Mouse (Mus musculus) G1E-ER4 (cell line): Measurements from ENCODE around the gene Rhoj. TPM values are rescaled to one million over a fixed set of nuclear protein-coding genes. Genes with fewer than 3 reads are reported as not detected.

ENCODE experiments used
- GATA1 ChIP-seq: IDR thresholded peaks from one replicate; pipeline ENCODE4 v1.8.0; 2012; ENCODE audit warnings: low read length, inconsistent platforms
- polyA plus RNA-seq: library from polyadenylated mRNA; stranded (reverse); fragments of >175 nt; gene quantifications from 2 replicates; pipeline ENCODE4 v1.2.3, GENCODE M21; 2012

Rhoj gene
- polyA plus RNA-seq, 1 experiment: not detected

DNA sequence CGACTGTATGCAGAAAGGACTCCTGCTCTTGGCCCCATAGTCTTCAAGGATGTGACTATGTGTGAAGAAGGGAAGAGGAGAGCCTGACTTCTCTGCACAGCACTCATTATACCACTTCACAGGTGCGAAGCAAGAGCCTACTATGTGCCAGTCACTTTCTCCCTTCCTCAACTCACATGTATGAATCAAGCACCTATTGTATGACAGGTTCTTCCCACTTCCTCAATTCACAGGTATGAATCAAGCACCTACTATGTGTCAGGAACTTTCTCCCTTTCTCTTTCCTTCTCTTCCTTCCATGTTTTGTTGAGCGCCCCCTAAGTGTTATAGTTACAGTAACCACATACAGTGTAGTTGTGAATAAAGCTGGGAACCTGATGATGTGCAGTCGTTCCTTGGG is 116.7 kb downstream of the Rhoj start:
- no peak for TF ChIP-seq GATA1

DNA sequence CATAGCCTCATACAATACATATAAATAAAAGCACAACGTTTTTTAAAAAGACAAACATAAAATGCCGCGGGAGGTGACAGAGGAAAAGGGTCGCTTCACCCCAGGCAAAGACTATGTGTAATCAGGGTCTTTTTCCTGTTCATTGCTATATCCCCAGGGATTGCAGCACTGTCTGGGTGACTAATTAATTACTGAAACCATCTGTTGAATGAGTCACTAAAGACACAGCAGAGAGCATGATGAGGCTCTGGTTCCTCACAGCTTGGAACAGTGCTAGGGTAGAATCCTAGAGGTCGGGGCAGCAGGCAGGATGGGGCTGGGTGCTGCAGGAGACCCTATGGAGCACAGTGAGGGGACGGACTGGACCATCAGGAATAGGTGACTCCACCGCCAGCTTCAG is 117.8 kb downstream of the Rhoj start:
- no peak for TF ChIP-seq GATA1

DNA sequence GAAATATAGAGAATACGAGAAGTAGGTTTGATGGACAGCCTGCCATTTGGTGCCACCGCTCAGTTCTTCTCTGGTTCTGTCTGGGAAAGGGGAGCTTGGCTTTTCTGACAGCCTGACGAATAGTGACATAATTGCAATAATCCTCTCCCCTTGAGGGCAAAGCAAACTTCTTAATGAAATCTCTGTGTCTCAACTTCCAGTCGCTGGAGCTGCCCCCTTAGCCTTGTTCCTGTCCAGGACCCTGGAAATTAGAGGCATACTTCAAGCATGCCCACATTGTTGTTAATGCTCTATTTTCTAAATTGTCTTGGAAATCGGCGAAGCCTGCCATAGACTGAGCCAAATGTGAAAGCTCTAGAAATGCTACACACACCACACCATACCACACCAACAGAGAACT is 120.6 kb downstream of the Rhoj start:
- no peak for TF ChIP-seq GATA1

DNA sequence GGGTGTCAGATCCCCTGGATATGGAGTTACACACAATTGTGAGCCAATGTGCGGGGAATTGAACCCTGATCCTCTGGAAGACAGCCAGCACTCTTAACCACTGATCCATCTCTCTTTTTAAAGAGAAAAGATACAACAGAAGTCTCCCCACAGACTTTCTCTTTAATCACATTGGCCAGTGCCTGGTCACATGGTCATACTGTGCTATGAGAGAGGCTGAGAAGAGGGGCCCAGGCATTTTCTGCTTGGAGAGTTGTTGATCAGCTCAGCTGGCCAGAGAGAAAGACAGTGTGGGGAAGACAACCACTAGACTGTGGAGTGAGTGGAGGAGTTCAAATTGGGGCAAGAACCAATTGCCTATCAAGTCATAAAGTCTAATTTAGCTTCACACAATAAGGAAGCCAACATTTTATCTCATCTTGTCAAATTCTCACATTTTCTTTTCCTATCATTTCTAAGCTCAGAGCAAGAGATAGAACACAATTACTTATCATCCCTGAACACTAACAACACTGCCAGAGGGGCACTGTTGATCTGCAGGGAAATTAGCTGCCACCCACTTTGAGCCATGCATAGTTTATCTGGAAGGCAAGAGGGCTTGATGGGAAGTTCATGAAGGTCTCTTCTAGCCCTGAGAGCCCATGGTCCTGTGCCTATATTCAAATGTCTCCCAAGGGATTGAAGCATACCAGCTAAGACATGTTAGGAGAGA is 121.7 kb downstream of the Rhoj start:
- TF ChIP-seq GATA1: no peak

DNA sequence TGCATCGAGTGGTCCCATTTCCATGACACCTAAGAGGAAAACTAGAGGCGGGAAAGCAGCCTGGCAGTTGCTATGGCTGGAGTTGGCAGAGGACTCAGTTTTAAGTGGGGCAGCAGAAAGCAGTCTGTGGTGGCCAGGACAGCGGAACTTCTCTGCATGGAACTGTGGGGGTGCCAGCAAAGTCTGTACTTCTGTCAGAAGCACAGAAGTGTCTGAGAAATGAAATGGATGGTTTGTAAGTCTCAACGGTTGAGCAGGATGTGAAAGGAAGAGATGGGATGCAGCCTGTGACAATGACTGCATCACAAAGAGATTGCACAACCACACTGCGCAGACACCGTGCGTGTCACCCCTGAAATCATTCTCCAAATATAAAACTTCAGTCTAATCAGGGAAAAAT is 138.1 kb downstream of the Rhoj start:
- no peak for TF ChIP-seq GATA1

DNA sequence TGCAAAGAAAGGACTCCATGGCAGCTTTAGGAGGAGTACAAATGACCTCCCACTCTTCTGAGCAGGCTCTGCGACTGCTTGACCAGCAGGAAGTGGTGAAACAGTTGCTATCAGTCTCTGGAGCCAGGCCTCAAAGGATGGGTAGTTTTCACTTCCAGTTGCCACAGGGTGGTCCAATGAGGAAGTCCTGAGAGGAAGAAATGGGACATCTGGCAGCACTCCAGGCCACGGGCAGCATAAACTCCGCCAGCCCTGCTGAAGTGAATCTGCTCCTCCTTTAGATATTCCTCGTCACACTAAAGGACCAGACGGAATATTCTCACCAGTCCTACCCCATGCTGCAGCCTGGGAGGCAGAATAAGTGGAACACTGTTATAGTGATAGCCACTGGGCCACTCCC is 140.8 kb downstream of the Rhoj start:
- TF ChIP-seq GATA1: no peak

DNA sequence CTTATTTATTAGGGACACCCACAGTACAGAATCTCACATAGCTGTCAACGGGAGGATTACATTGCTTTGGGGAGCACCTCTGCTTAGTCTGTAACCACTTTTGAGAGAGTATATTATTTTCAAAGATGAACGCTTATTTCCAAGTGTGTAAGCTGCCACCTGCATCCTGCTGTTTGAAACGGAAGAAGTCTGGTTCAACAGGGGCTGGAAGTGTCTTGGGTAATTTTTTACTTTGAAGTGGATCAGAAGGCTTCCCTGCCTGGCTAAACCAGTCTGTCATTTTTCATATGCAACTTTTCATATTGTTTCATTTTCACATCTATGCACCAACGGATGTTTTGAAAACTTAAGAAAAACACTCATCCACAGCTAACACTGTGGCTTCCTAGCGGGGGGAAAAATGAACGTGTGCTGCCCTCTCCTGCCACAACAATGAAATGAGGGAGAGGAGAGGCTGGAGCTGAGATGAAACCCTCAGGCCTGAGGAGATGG is 141.4 kb downstream of the Rhoj start:
- no peak for TF ChIP-seq GATA1

DNA sequence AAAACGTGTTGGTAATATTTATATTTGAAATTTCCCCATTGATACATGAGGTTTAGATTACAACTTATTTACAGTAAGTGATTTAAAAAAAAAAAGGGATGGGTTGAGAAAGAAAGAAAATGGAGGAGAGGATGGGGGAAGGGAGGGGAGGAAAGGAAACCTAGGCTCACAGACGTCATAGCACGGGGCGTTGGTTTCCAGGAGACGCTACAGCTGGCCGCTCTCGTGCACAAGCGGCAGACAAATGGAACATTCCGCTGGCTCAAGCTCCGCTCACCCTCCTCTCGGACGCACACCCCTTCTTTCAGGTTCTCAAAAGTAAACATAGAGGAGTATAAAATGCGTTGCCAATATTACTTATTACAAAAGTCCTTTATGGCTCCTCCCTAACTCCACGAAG is 141.9 kb downstream of the Rhoj start:
- TF ChIP-seq GATA1: no peak

DNA sequence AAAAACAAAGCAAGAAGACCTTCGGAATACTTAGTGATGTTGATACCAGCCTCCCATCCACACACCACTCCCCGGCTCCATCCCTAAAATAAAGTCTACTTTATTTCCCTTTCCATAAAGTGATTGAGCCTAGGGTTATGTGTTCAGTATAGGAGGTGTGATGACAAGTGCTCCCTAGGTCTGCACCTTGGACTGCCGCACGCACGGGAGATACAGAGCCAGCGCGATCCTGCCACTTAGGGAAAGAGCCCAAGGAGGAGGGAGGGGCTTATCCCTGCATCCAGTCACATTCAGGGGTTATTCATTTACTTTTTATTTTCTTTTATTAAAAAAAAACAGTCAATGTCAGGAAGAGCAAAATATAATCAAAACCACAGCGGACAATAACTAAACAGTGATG is 142.5 kb downstream of the Rhoj start:
- no peak for TF ChIP-seq GATA1

Other genes with a start within 250 kb of the Rhoj start
- not detected in 2 replicates for gene Kcnh5, start 131.0 kb upstream of the Rhoj start, polyA plus RNA-seq
- gene Gphb5, start 108.5 kb downstream of the Rhoj start, polyA plus RNA-seq: not detected in 2 replicates